Mouse (Mus musculus): ENCODE data around the gene Ly75.

The Ly75 gene

GRCm38 (mm10) chr2:60375126-60375525 is 8.0 kb downstream of the Ly75 start:
- DNase-seq (ENCODE audit: low read depth, low spot score) = no peak

GRCm38 (mm10) chr2:60370188-60370587 is 12.9 kb downstream of the Ly75 start:
- DNase-seq (ENCODE audit: low read depth, low spot score) = no peak

GRCm38 (mm10) chr2:60369454-60369853 is 13.6 kb downstream of the Ly75 start:
- DNase-seq (ENCODE audit: low read depth, low spot score) = no peak

- no peak for DNase-seq (ENCODE audit: low read depth, low spot score)
Measured at GRCm38 (mm10) chr2:60367871-60368270, 15.2 kb downstream of the Ly75 start.

GRCm38 (mm10) chr2:60367204-60367603 is 15.9 kb downstream of the Ly75 start:
- DNase-seq (ENCODE audit: low read depth, low spot score) = no peak

- DNase-seq (ENCODE audit: low read depth, low spot score) = no peak
Measured at GRCm38 (mm10) chr2:60365820-60366610, 17.1 kb downstream of the Ly75 start.

- no peak for DNase-seq (ENCODE audit: low read depth, low spot score)
Measured at GRCm38 (mm10) chr2:60365138-60365775, 17.8 kb downstream of the Ly75 start.

- no peak for DNase-seq (ENCODE audit: low read depth, low spot score)
Measured at GRCm38 (mm10) chr2:60362146-60362545, 21.0 kb downstream of the Ly75 start.

GRCm38 (mm10) chr2:60359796-60360195 is 23.3 kb downstream of the Ly75 start:
- no peak for DNase-seq (ENCODE audit: low read depth, low spot score)

GRCm38 (mm10) chr2:60355388-60355683 is 27.8 kb downstream of the Ly75 start:
- DNase-seq (ENCODE audit: low read depth, low spot score) = no peak

GRCm38 (mm10) chr2:60354541-60355387 is 28.3 kb downstream of the Ly75 start:
- no peak for DNase-seq (ENCODE audit: low read depth, low spot score)

- DNase-seq (ENCODE audit: low read depth, low spot score) = no peak
Measured at GRCm38 (mm10) chr2:60352296-60352695, 30.8 kb downstream of the Ly75 start.

GRCm38 (mm10) chr2:60351781-60352180 is 31.3 kb downstream of the Ly75 start:
- DNase-seq (ENCODE audit: low read depth, low spot score) = no peak

- no peak for DNase-seq (ENCODE audit: low read depth, low spot score)
Measured at GRCm38 (mm10) chr2:60347875-60348274, 35.2 kb downstream of the Ly75 start.

- DNase-seq (ENCODE audit: low read depth, low spot score) = no peak
Measured at GRCm38 (mm10) chr2:60346531-60346930, 36.6 kb downstream of the Ly75 start.

GRCm38 (mm10) chr2:60345717-60346116 is 37.4 kb downstream of the Ly75 start:
- DNase-seq (ENCODE audit: low read depth, low spot score) = no peak

- DNase-seq (ENCODE audit: low read depth, low spot score) = no peak
Measured at GRCm38 (mm10) chr2:60343607-60344289, 39.4 kb downstream of the Ly75 start.

GRCm38 (mm10) chr2:60342107-60342880 is 40.8 kb downstream of the Ly75 start:
- no peak for DNase-seq (ENCODE audit: low read depth, low spot score)

- no peak for DNase-seq (ENCODE audit: low read depth, low spot score)
Measured at GRCm38 (mm10) chr2:60337937-60338336, 45.2 kb downstream of the Ly75 start.

GRCm38 (mm10) chr2:60328641-60329040 is 54.5 kb downstream of the Ly75 start:
- no peak for DNase-seq (ENCODE audit: low read depth, low spot score)

GRCm38 (mm10) chr2:60327581-60327980 is 55.5 kb downstream of the Ly75 start:
- no peak for DNase-seq (ENCODE audit: low read depth, low spot score)
